Mouse (Mus musculus) small intestine, adult 2 months (tissue): ENCODE results near the gene Wnt1.

ENCODE experiments used
- CTCF ChIP-seq: fragments of 200-500 bp; IDR thresholded peaks from 2 replicates; pipeline ENCODE4 v1.5.1; 2012; ENCODE audit warnings: low read depth, mild to moderate bottlenecking, control low read depth, inconsistent platforms, low read length, moderate library complexity, mixed read lengths; ENCODE audit not compliant: insufficient replicate concordance, insufficient read length; ENCODE audit errors: extremely low read depth
- POLR2A ChIP-seq: fragments of 200-500 bp; IDR thresholded peaks from 2 replicates; pipeline ENCODE4 v1.6.1; 2012; ENCODE audit warnings: low read depth, mild to moderate bottlenecking, control low read depth, inconsistent platforms, low read length, moderate library complexity

DNA sequence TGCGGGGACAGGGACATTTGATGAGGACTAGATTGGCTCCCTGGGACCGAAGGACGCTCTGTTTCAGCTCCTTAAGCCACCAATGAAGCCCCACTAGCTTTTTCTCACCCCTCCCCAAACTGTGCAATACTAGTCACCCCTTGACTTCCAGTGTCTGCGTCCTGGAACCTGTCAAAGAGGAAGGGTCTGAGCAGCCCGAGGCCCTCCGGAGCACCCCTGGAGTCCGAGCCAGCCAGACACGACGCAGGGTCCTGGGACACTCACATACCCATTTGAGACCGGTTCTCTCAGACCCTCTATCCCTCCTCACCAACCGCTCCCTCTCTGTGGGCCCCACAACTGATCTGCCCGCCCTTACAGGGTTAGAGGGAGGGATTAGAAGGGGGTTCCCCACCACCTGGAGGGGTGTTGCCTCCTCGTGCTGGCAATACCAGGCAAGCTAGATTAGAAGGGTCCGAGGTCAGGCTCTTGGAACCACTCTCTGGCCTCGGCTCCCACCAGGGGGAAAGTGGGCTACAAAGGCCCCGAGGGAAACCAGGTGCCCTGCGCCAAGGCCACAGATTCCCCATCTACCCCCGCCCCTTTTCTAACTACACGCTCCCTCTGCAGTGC is 12.5 kb upstream of the Wnt1 start:
- no peak for TF ChIP-seq CTCF
- TF ChIP-seq POLR2A = no peak
